Mouse (Mus musculus) kidney, postnatal 0 days (tissue): Measurements from ENCODE around the gene Itpk1. TPM values are rescaled to one million over a fixed set of nuclear protein-coding genes. Genes with fewer than 3 reads are reported as not detected.

ENCODE experiments used
- ATAC-seq: fragments of 200-750 bp; cut with Nextera tagmentation; replicated peaks from 2 replicates; pipeline ENCODE4 v1.8.0; 2017; ENCODE audit warnings: low read depth, moderate number of reproducible peaks, moderate TSS enrichment, moderate library complexity; ENCODE audit not compliant: low FRiP score
- DNase-seq: peaks from one replicate; pipeline ENCODE4 v3.0.0-alpha.2; 2016; ENCODE audit warnings: low spot score
- H3K27ac ChIP-seq: fragments of 300-500 bp; sonication (generic); 2 replicates; pipeline ENCODE4 v1.5.1; 2014; ENCODE audit warnings: mild to moderate bottlenecking
- H3K27me3 ChIP-seq: fragments of 300-500 bp; sonication (generic); 2 replicates; pipeline ENCODE4 v1.6.1; 2014; ENCODE audit warnings: low read length, mixed read lengths; ENCODE audit not compliant: insufficient read depth
- H3K36me3 ChIP-seq: fragments of 300-500 bp; sonication (generic); 2 replicates; pipeline ENCODE4 v1.6.1; 2014; ENCODE audit warnings: low read length, mixed read lengths; ENCODE audit not compliant: insufficient read depth
- H3K4me1 ChIP-seq: fragments of 300-500 bp; sonication (generic); replicated peaks from 2 replicates; pipeline ENCODE4 v1.6.1; 2014; ENCODE audit warnings: antibody characterized with exemption, low read length, mixed read lengths; ENCODE audit not compliant: insufficient read depth
- H3K4me2 ChIP-seq: fragments of 300-500 bp; sonication (generic); 2 replicates; pipeline ENCODE4 v1.6.1; 2014; ENCODE audit warnings: mild to moderate bottlenecking, low read length, moderate library complexity, mixed read lengths
- H3K4me3 ChIP-seq: fragments of 300-500 bp; sonication (generic); replicated peaks from 2 replicates; pipeline ENCODE4 v1.5.1; 2014; ENCODE audit warnings: low read depth, low read length
- H3K9ac ChIP-seq: fragments of 300-500 bp; sonication (generic); 2 replicates; pipeline ENCODE4 v1.6.1; 2014; ENCODE audit warnings: low read depth, low read length
- H3K9me3 ChIP-seq: fragments of 300-500 bp; sonication (generic); replicated peaks from 2 replicates; pipeline ENCODE4 v1.6.1; 2016; ENCODE audit warnings: low read length, inconsistent platforms, mixed read lengths
- CTCF ChIP-seq: IDR thresholded peaks from 2 replicates; pipeline ENCODE4 v1.5.1; 2016; ENCODE audit warnings: antibody characterized with exemption, low read depth, mild to moderate bottlenecking, moderate library complexity
- WGBS: fragments of 180-500 bp; shearing (Covaris S2); extraction: QIAGEN DNeasy Blood & Tissue Kit; methylation state at CpG from one replicate; pipeline ENCODE4 v1.1.7; 2014; 5-methylcytosine and 5-hydroxymethylcytosine counted together
- polyA plus RNA-seq: library from polyadenylated mRNA; unstranded; fragments of >200 nt; fragmentation: Nextera tagmentation; extraction: Ambion mirVana; gene quantifications from 2 replicates; pipeline ENCODE4 v1.2.1, GENCODE M21; 2015

Gene Itpk1
- polyA plus RNA-seq, 1 experiment from 2014 or later, result 16.1 TPM

- Histone ChIP-seq H3K4me2 (no peak overlapping the region), H3K27me3 (no peaks in the 10 kb centered on the region), H3K27ac (no peak overlapping the region), H3K36me3 (0 out of 2 replicates have a peak, but pooled peaks cover 2% of the 10 kb centered on the region), H3K4me1 (no peaks in the 10 kb centered on the region), H3K9me3 (no peaks in the 10 kb centered on the region), H3K4me3 (no peak overlapping the region), H3K9ac (no peak overlapping the region)
- TF ChIP-seq CTCF, result no peak
- WGBS, result 78% methylated on average over 1 of the region's 1 CpGs
- no peak for DNase-seq
- no peak for ATAC-seq
Measured at GRCm38 (mm10) chr12:102612431-102612830, 92.3 kb downstream of the Itpk1 start.

- WGBS, result 88% methylated on average over 8 of the region's 8 CpGs
- H3K9ac ChIP-seq, result no peak overlapping the region
- no peak for ATAC-seq
Measured at GRCm38 (mm10) chr12:102610927-102611326, 93.8 kb downstream of the Itpk1 start.

GRCm38 (mm10) chr12:102607808-102608517, 96.8 kb downstream of the Itpk1 start:
- 78% methylated on average over 11 of the region's 11 CpGs for WGBS

More at GRCm38 (mm10) chr12:102610927-102611326, 93.8 kb downstream of the Itpk1 start:
- no peaks in the 10 kb centered on the region for H3K4me1 ChIP-seq
- H3K4me2 ChIP-seq, result no peak overlapping the region
- DNase-seq, result no peak
- no peak overlapping the region for H3K4me3 ChIP-seq
- TF ChIP-seq CTCF, result no peak
- H3K27ac ChIP-seq, result no peak overlapping the region
- 0 out of 2 replicates have a peak, but pooled peaks cover 2% of the 10 kb centered on the region for H3K36me3 ChIP-seq
- H3K9me3 ChIP-seq, result no peaks in the 10 kb centered on the region
- no peaks in the 10 kb centered on the region for H3K27me3 ChIP-seq

GRCm38 (mm10) chr12:102607066-102607465, 97.7 kb downstream of the Itpk1 start:
- no peak for DNase-seq
- Histone ChIP-seq H3K27ac (no peak overlapping the region), H3K4me1 (peaks cover 6% of the 10 kb centered on the region; the same call in 1 of the 2 replicates), H3K4me3 (no peak overlapping the region), H3K36me3 (0 out of 2 replicates have a peak, but pooled peaks cover 2% of the 10 kb centered on the region), H3K9ac (no peak overlapping the region), H3K9me3 (no peaks in the 10 kb centered on the region), H3K4me2 (no peak overlapping the region), H3K27me3 (no peaks in the 10 kb centered on the region)
- no peak for TF ChIP-seq CTCF
- ATAC-seq, result no peak
- 85% methylated on average over 8 of the region's 8 CpGs for WGBS

More at GRCm38 (mm10) chr12:102607808-102608517, 96.8 kb downstream of the Itpk1 start:
- ATAC-seq (no peak), DNase-seq (no peak)
- Histone ChIP-seq H3K27me3 (no peaks in the 10 kb centered on the region), H3K36me3 (0 out of 2 replicates have a peak, but pooled peaks cover 2% of the 10 kb centered on the region), H3K27ac (no peak overlapping the region), H3K9ac (no peak overlapping the region), H3K4me2 (no peak overlapping the region), H3K4me3 (no peak overlapping the region), H3K9me3 (no peaks in the 10 kb centered on the region), H3K4me1 (no peaks in the 10 kb centered on the region)
- no peak for TF ChIP-seq CTCF

- WGBS, result 93% methylated on average over 6 of the region's 6 CpGs
- H3K27ac ChIP-seq, result no peak overlapping the region
- TF ChIP-seq CTCF, result no peak
Measured at GRCm38 (mm10) chr12:102605607-102606006, 99.1 kb downstream of the Itpk1 start.

GRCm38 (mm10) chr12:102602255-102603041, 102.3 kb downstream of the Itpk1 start:
- H3K9me3 ChIP-seq, result no peaks in the 10 kb centered on the region
- ATAC-seq, result no peak
- no peak for TF ChIP-seq CTCF
- H3K36me3 ChIP-seq, result no peaks in the 10 kb centered on the region
- H3K9ac ChIP-seq, result no peak overlapping the region
- no peak overlapping the region for H3K4me2 ChIP-seq
- 72% methylated on average over 9 of the region's 9 CpGs for WGBS
- H3K27ac ChIP-seq, result no peak overlapping the region
- no peak for DNase-seq
- H3K27me3 ChIP-seq, result no peaks in the 10 kb centered on the region
- no peak overlapping the region for H3K4me3 ChIP-seq
- H3K4me1 ChIP-seq, result peaks cover 23% of the 10 kb centered on the region

More at GRCm38 (mm10) chr12:102605607-102606006, 99.1 kb downstream of the Itpk1 start:
- H3K36me3 ChIP-seq, result 0 out of 2 replicates have a peak, but pooled peaks cover 2% of the 10 kb centered on the region
- H3K27me3 ChIP-seq, result no peaks in the 10 kb centered on the region
- ATAC-seq (no peak), DNase-seq (no peak)
- no peak overlapping the region for H3K4me2 ChIP-seq
- H3K4me3 ChIP-seq, result no peak overlapping the region
- H3K4me1 ChIP-seq, result peaks cover 8% of the 10 kb centered on the region; the same call in 1 of the 2 replicates
- H3K9ac ChIP-seq, result no peak overlapping the region
- H3K9me3 ChIP-seq, result no peaks in the 10 kb centered on the region
